Mouse (Mus musculus) thymus, adult 2 months (tissue): ENCODE data around the gene Fam111a. TPM values are rescaled to one million over a fixed set of nuclear protein-coding genes. Genes with fewer than 3 reads are reported as not detected.
A peak's percentile ranks its signal among the peaks of the same experiment; 100 is the strongest.

Experiments
- DNase-seq: peaks from one replicate; pipeline ENCODE4 v3.0.0; 2021
- H3K27ac ChIP-seq: fragments of 200-500 bp; 2 replicates; pipeline ENCODE4 v1.5.1; 2012; ENCODE audit warnings: low read length, control low read depth; ENCODE audit not compliant: control insufficient read depth, insufficient read depth
- H3K27me3 ChIP-seq: fragments of 200-500 bp; 2 replicates; pipeline ENCODE4 v1.6.1; 2012; ENCODE audit warnings: mild to moderate bottlenecking, low read length, moderate library complexity, mixed read lengths; ENCODE audit not compliant: control insufficient read depth, insufficient read depth
- H3K36me3 ChIP-seq: fragments of 200-500 bp; 2 replicates; pipeline ENCODE4 v1.6.1; 2012; ENCODE audit warnings: mild to moderate bottlenecking, low read length, moderate library complexity; ENCODE audit not compliant: control insufficient read depth, insufficient read depth
- H3K4me1 ChIP-seq: fragments of 200-500 bp; replicated peaks from 2 replicates; pipeline ENCODE4 v1.6.1; 2012; ENCODE audit warnings: low read length; ENCODE audit not compliant: control insufficient read depth, insufficient read depth
- H3K4me3 ChIP-seq: fragments of 200-500 bp; 2 replicates; pipeline ENCODE4 v1.5.1; 2012; ENCODE audit warnings: mild to moderate bottlenecking, low read length, control low read depth, moderate library complexity; ENCODE audit not compliant: control insufficient read depth, insufficient read depth
- CTCF ChIP-seq: fragments of 200-500 bp; IDR thresholded peaks from 2 replicates; pipeline ENCODE4 v1.5.1; 2012; ENCODE audit warnings: mild to moderate bottlenecking, control low read depth, low read length, moderate library complexity, borderline replicate concordance; ENCODE audit not compliant: control insufficient read depth, poor library complexity, insufficient read depth; ENCODE audit errors: extremely low read depth
- POLR2A ChIP-seq: fragments of 200-500 bp; IDR thresholded peaks from 2 replicates; pipeline ENCODE4 v1.6.1; 2012; ENCODE audit warnings: mild to moderate bottlenecking, low read length, control low read depth, moderate library complexity; ENCODE audit not compliant: control insufficient read depth, poor library complexity, insufficient read depth; ENCODE audit errors: extremely low read depth
- WGBS: fragments of 180-500 bp; shearing (Covaris S2); methylation state at CpG from one replicate; pipeline ENCODE4 v1.1.7; 2018; 5-methylcytosine and 5-hydroxymethylcytosine counted together
- polyA plus RNA-seq: library from polyadenylated mRNA; depleted of rRNA; stranded (reverse); fragments of >200 nt; gene quantifications from 2 replicates; pipeline ENCODE4 v1.2.3, GENCODE M21; 2012

Fam111a gene
- polyA plus RNA-seq, 1 experiment = 4.4 TPM

GRCm38 (mm10) chr19:12537168-12537567 lies 8.4 kb upstream of the Fam111a start:
- TF ChIP-seq CTCF (no peak), POLR2A (no peak)
- H3K27me3 ChIP-seq = no peaks in the 10 kb centered on the region
- no peak for DNase-seq
- H3K36me3 ChIP-seq = no peaks in the 10 kb centered on the region
- peaks cover 10% of the 10 kb centered on the region for H3K4me1 ChIP-seq
- H3K27ac ChIP-seq = no peak overlapping the region
- no peak overlapping the region for H3K4me3 ChIP-seq

- no peaks in the 10 kb centered on the region for H3K27me3 ChIP-seq
- H3K4me3 ChIP-seq = no peak overlapping the region
- H3K36me3 ChIP-seq = no peaks in the 10 kb centered on the region
- peaks cover 12% of the 10 kb centered on the region for H3K4me1 ChIP-seq
- WGBS = 87% methylated on average over 1 of the region's 1 CpGs
- TF ChIP-seq POLR2A (no peak), CTCF (no peak)
- no peak overlapping the region for H3K27ac ChIP-seq
- no peak for DNase-seq
These were observed 5.6 kb upstream of the Fam111a start for GRCm38 (mm10) chr19:12539975-12540374.

- H3K4me1 ChIP-seq = peaks cover 14% of the 10 kb centered on the region
- TF ChIP-seq POLR2A (no peak), CTCF (no peak)
- no peaks in the 10 kb centered on the region for H3K36me3 ChIP-seq
- peak overlapping the region; percentile 66 for H3K27ac ChIP-seq
- 42% methylated on average over 3 of the region's 3 CpGs for WGBS
- H3K4me3 ChIP-seq = no peak overlapping the region
- DNase-seq = no peak
- no peaks in the 10 kb centered on the region for H3K27me3 ChIP-seq
These were observed 4.8 kb upstream of the Fam111a start for GRCm38 (mm10) chr19:12540727-12541126.

- peak; percentile 75 for DNase-seq
These were observed 3.9 kb upstream of the Fam111a start for GRCm38 (mm10) chr19:12541644-12542043.

GRCm38 (mm10) chr19:12549166-12549565 lies 3.6 kb downstream of the Fam111a start:
- no peak overlapping the region for H3K27ac ChIP-seq
- peak; percentile 24 for DNase-seq
- 75% methylated on average over 5 of the region's 5 CpGs for WGBS
- peaks cover 8% of the 10 kb centered on the region; the same call in 1 of the 2 replicates for H3K4me1 ChIP-seq
- H3K27me3 ChIP-seq = no peaks in the 10 kb centered on the region
- no peak for TF ChIP-seq CTCF
- H3K4me3 ChIP-seq = no peak overlapping the region
- H3K36me3 ChIP-seq = no peaks in the 10 kb centered on the region

More at GRCm38 (mm10) chr19:12541644-12542043, 3.9 kb upstream of the Fam111a start:
- Histone ChIP-seq H3K27me3 (no peaks in the 10 kb centered on the region), H3K4me3 (no peak overlapping the region), H3K27ac (no peak overlapping the region; the same call in 1 of the 2 replicates), H3K4me1 (peaks cover 17% of the 10 kb centered on the region), H3K36me3 (no peaks in the 10 kb centered on the region)
- 1% methylated on average over 2 of the region's 2 CpGs for WGBS
- TF ChIP-seq POLR2A (no peak), CTCF (no peak)

GRCm38 (mm10) chr19:12550005-12550942 lies 4.7 kb downstream of the Fam111a start:
- no peak overlapping the region for H3K4me3 ChIP-seq
- 96% methylated on average over 5 of the region's 5 CpGs for WGBS
- no peaks in the 10 kb centered on the region for H3K27me3 ChIP-seq
- no peak overlapping the region for H3K27ac ChIP-seq
- no peak for DNase-seq
- TF ChIP-seq CTCF (no peak), POLR2A (no peak)
- H3K36me3 ChIP-seq = no peaks in the 10 kb centered on the region
- H3K4me1 ChIP-seq = peaks cover 8% of the 10 kb centered on the region; the same call in 1 of the 2 replicates
